Mouse (Mus musculus) embryonic stem cell, embryonic (primary cell): ENCODE measurements at regions not wholly inside any gene's neighbourhood (a gene's known extent, or its start where the extent isn't known, plus 50 kb on each side); places are given as distances from the start of the nearest gene placed in this dataset.

Source experiments
- CTCF ChIA-PET, 4 experiments: fragments of 300-600 bp in 2 of 4; fragments of 350-600 bp in 2 of 4; sonication (Branson Sonifier 250); formaldehyde crosslinking; loops; one replicate each; lab custom pipeline; 2022; ENCODE audit warnings: inconsistent platforms in 2 of 4; lab: Charles Lee
- POLR2A ChIA-PET, 4 experiments: fragments of 300-600 bp in 2 of 4; fragments of 350-600 bp in 2 of 4; sonication (Branson Sonifier 250); formaldehyde crosslinking; loops; one replicate each; lab custom pipeline; 2022; ENCODE audit warnings: antibody characterized with exemption in 4 of 4, inconsistent platforms in 1 of 4; lab: Charles Lee

DNA sequence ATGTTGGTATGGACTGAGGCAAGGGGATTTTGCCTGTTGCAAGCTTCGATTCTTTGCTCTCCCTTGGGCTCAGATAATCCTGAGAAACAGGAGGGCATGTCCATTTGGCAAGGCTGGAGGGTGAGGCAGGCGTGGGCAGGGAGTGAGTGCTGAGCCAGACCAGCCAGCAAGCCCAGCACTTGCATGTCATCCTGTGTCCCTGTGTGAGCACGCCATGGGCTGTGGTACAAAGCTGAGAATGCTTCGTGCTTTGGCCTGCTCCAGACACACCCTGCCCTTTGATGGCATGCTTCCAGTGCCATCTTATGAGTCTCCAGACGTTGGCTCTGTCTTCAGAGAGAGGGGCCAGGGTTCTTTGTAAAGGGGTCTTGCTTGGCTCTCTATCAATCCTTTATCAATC is 557.1 kb downstream of the Vrk1 start:
- ChIA-PET CTCF (no interaction called here), POLR2A (interaction anchor here in 1 of 4 experiments (0.5 kb wide), 1 partner anchor 853 kb away, joined by 3 read pairs; no protein-coding TSS in a partner anchor)

DNA sequence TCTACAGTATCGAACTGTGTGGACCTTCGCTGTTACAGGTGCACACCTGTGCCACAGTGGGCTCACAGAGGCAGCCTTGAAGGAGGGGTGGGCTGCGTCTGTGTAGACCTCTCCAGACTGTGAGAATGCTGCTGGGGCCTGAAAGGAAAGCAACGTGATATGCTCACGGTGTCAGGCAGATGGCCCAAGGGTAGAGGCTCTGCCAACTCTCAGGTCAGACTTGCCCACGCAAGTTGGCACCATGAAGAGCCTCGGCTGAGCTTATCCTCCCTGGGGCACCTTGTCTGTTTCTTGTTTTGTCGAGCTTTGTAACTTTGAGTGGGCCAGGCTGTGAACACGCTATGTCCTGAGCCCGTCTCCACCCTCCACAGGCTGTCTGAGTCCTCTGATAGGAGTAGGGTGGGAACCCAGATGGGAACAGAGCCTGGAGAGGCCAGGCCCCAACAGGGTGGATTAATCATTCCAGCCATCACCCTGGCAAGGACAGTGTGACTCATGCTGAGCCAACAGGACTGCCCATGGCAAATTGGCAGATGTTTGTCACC is 558.6 kb downstream of the Vrk1 start:
- ChIA-PET POLR2A (no interaction called here), CTCF (no interaction called here)

GRCm38 (mm10) chr12:106572956-106573355 is 562.9 kb downstream of the Vrk1 start:
- CTCF ChIA-PET: interaction anchor here in 1 of 4 experiments (0.6 kb wide), 1 partner anchor 71 kb away, joined by 5 read pairs; no protein-coding TSS in a partner anchor
- POLR2A ChIA-PET: no interaction called here

GRCm38 (mm10) chr12:106582760-106583159 is 572.7 kb downstream of the Vrk1 start:
- ChIA-PET CTCF (no interaction called here), POLR2A (no interaction called here)

DNA sequence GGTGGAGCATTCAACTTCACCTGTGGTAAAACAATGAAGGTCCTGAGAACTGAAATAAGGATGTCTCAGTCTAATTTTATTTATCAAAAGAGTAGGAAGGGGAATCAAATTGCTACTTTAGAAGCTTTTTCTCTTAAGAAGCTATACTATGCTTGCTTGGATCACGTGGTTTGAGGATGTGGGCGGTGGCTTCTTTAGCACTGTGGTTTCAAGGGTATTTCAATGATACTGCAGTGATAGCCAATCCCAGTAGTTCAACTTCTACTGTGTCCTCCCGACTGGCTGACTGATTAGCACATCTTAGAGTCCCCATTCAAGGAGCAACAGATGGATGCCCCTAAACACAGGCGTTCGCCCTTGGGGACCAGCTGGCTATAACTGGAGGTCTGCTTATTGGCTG is 575.6 kb downstream of the Vrk1 start:
- CTCF ChIA-PET: interaction anchor here in 1 of 4 experiments (0.6 kb wide), 1 partner anchor 212 kb away, joined by 3 read pairs; no protein-coding TSS in a partner anchor

DNA sequence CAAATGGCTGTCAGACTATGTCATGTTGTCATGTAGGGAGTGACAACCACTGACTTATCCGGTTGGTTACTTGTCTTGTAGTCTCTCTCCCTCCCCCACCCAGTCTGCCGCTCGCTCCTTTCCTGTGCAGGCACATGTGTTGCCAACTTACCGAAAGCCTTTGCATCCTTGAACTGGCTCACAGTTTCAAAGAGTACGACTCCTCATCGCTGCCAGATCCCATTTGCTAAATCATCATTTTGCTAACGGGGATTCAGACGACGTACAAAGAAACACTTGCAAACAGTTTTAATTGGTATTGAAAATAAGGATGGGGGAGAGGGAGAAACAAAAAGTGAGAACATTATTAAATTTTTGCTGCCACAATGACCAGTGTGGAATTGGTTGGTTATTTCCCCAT is 582.7 kb downstream of the Vrk1 start:
- ChIA-PET POLR2A (no interaction called here), CTCF (no interaction called here)

More for the DNA sequence above, 575.6 kb downstream of the Vrk1 start:
- POLR2A ChIA-PET: no interaction called here

- CTCF ChIA-PET: no interaction called here
Observed at GRCm38 (mm10) chr12:106597636-106598035, 587.6 kb downstream of the Vrk1 start.

GRCm38 (mm10) chr12:106607240-106607639 is 597.2 kb downstream of the Vrk1 start:
- ChIA-PET CTCF (interaction anchor here in 1 of 4 experiments (0.6 kb wide), 1 partner anchor 405 kb away, joined by 3 read pairs; no protein-coding TSS in a partner anchor), POLR2A (no interaction called here)

More at GRCm38 (mm10) chr12:106597636-106598035, 587.6 kb downstream of the Vrk1 start:
- POLR2A ChIA-PET: no interaction called here

DNA sequence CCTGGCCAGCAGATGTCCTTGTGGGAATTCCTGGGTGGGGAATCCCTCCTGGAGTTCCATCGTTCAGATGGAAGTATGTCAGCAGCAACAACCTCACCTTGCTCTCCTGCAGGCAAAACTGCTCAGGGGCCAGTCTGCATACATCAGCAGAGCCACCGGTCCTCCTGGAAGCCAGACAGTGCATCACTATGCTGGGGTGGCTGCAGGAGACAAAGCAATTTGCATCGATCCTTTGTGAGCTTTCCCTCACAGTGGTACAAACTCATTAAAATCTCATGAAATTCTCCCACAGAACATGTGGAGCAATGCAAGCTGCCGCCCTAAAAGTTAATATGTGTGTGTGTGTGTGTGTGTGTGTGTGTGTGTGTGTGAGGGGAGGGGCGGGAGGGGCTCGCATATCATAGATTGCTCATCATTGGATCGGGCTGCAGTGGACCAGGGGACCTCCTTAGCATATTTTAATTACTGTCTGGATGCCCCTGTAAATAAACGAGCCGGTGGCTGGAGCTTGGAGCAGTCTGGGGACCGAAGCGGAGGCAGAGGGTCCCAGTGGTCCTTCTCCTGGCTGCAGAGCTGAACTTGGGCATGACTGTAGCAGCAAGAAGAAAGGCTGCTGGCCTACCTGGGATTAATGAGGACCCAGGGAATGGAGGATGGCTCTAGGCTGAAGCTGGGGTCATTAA is 597.8 kb downstream of the Vrk1 start:
- CTCF ChIA-PET: interaction anchor here in 1 of 4 experiments (0.6 kb wide), 1 partner anchor 405 kb away, joined by 3 read pairs; no protein-coding TSS in a partner anchor
- POLR2A ChIA-PET: no interaction called here

DNA sequence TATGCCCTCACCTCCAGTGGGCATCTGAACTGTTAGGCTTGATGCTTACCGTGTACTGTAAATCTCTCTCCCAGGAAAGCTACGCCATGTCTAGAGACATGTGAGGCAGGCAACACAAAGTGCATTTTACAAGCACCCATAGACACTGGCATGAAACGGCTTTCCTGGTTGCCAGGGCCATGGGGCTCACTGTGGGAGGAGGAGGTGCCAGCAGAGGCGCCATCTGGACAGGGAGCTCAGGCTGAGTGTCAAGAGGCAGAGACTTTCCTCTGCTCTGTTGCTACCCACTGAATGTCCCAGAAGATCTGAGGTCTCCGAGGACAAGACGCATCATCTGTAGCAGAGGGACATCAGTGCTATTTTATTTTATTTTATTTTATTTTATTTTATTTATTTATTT is 608.7 kb downstream of the Vrk1 start:
- POLR2A ChIA-PET: no interaction called here
- CTCF ChIA-PET: no interaction called here

DNA sequence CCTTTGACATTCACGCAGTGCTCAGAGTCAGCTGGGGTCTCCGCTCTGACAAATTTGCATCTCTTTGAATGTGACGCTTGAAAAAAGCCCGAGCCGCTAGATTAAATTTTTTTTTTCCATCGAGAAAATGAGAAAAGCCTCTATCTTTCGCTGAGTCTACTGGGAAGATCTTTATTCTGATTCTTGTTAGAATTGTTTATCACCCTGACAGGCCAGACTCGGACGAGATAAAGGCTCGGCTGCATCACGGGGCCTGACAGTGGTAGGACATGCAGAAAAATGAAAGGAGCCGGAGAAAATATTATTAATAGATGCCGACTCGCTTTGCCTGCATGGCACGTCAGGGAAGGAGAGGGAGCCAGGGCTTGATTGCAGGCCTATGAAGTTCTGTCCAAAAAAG is 616.8 kb downstream of the Vrk1 start:
- POLR2A ChIA-PET: no interaction called here
- CTCF ChIA-PET: interaction anchor here in 1 of 4 experiments (0.6 kb wide), 1 partner anchor 160 kb away, joined by 3 read pairs; no protein-coding TSS in a partner anchor

DNA sequence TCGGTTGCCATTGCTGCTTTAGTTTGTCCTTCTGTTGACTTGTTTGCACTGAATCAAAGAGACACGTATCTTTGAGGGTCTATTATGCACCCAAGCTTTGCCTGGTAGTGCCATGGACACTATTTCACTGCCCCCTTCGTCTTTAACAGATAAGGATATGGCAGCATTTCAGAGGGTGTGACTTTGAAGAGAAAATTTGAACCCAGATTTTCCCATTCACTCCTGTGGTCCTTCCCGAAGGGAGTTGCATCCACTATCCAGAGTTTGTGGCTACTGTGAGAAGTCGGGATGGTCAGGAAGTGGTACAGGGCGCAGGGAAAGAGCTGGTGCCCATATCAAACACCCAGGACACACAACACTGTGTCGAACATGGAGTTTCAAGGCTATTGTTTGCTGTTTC is 622.5 kb downstream of the Vrk1 start:
- ChIA-PET CTCF (interaction anchor here in 1 of 4 experiments (0.7 kb wide), 1 partner anchor 520 kb away, joined by 4 read pairs; no protein-coding TSS in a partner anchor), POLR2A (interaction anchor here in 1 of 4 experiments (0.6 kb wide), 1 partner anchor 635 kb away, joined by 3 read pairs; no protein-coding TSS in a partner anchor)

GRCm38 (mm10) chr12:106633096-106633495 is 623.1 kb downstream of the Vrk1 start:
- ChIA-PET POLR2A (interaction anchor here in 2 of 4 experiments (0.6 kb wide), 2 partner anchors 424 to 636 kb away, joined by 3 read pairs; no protein-coding TSS in a partner anchor), CTCF (interaction anchor here in 2 of 4 experiments (0.5 to 0.7 kb wide), 2 partner anchors 54 to 520 kb away, joined by 4 to 6 read pairs; no protein-coding TSS in a partner anchor)

DNA sequence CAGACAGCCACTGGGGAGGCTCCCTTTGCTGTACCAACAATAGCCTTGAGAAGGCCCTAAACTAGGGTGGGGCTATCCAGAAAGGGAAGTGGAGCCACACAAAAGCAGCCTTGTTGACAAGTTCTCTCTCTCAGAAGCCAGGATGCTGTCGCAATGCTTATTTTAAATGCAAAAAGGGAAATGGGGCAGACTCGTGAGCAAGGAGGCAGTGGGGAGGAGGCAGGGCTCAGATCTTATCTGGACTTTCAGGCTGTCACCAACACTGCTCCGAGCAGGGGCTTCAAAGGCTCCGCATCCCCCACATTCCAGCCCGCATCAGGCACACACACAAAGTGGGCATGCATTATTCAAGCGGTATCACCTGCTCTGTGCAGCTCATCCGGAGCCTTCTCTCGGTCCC is 648.3 kb downstream of the Vrk1 start:
- ChIA-PET CTCF (no interaction called here), POLR2A (no interaction called here)

- ChIA-PET CTCF (no interaction called here), POLR2A (no interaction called here)
Observed at GRCm38 (mm10) chr12:106673232-106673766, 663.3 kb downstream of the Vrk1 start.

DNA sequence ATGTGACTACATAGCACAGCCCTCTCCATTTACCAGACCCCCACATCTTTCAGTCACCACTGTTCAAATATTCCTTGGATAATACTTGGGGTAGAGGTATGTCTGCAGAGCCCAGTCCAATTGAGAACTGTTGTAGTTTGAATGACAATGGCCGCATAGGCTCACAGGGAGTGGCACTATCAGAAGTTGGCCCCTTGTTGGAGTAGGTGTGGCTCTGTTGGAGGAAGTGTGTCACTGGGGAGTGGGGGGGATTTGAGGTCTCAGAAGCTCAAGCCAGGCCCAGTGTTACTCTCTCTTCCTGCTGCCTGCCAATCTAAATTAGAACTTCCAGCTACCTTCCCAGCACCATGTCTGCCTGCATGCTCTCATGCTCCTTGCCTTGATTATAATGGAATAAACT is 664.7 kb downstream of the Vrk1 start:
- CTCF ChIA-PET: no interaction called here
- POLR2A ChIA-PET: no interaction called here

DNA sequence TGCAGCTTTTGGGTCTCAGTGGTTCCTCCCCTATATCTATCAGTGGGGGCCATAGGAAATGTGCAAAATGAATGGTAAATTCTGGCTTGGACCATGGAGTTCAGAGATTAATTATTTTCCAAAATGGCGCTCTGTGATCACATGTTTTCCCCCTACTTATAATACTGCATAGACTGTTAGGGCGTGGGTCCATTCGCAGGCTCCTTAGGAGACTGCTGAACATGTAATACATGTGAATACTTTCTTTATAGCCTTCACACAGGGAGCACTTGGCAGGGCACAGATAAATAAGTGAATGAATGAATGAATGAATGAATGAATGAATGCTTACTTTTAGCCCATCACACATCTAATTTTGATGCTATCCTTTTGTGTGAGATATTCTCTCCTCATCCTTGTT is 666.1 kb downstream of the Vrk1 start:
- POLR2A ChIA-PET: interaction anchor here in 1 of 4 experiments (1.1 kb wide), 1 partner anchor 15 kb away, joined by 3 read pairs; no protein-coding TSS in a partner anchor
- CTCF ChIA-PET: no interaction called here

DNA sequence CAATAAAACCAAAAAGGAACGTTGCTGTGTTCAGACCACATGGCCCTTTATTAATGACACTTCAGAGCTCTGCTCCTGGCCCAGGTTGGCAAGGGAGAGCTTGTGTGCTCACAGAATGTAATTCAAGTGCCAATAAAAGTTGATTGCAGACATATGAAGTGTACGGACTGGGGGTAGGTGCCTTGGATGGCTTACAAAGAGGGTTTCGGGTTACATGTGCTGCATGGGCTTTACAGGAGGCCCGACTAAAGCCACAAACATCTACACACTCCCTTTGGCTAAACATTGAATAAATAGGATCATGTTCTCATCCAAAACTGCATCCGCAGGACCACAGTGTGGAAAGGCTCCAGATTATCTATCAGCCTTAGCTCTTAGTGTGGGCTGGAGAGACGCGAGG is 666.5 kb downstream of the Vrk1 start:
- POLR2A ChIA-PET: interaction anchor here in 1 of 4 experiments (1.1 kb wide), 1 partner anchor 15 kb away, joined by 3 read pairs; no protein-coding TSS in a partner anchor
- CTCF ChIA-PET: no interaction called here

DNA sequence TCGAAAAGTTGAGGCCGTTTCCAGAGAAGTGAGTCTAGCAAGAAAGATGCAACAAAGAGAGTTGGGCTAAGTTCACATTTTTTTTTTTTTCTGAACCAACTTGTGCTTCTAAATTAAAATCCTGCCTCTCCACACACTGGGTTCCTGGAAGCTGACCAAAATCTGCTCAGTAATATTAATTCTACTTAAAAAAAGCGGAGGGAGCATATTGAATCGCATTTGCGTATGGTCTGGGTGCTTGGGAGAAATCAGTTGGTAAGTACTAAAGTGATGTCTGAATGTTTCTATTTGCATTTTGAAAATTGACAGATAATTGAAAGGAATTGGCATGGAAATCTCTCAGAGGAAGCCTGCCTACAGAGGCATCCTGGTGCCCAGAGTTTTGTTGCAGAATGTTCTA is 676.0 kb downstream of the Vrk1 start:
- CTCF ChIA-PET: interaction anchor here in 1 of 4 experiments (0.7 kb wide), 1 partner anchor 1376 kb away, joined by 3 read pairs; no protein-coding TSS in a partner anchor
- POLR2A ChIA-PET: no interaction called here

- POLR2A ChIA-PET: no interaction called here
Observed at GRCm38 (mm10) chr12:106687751-106688150, 677.7 kb downstream of the Vrk1 start.

More at GRCm38 (mm10) chr12:106687751-106688150, 677.7 kb downstream of the Vrk1 start:
- CTCF ChIA-PET: interaction anchor here in 1 of 4 experiments (0.6 kb wide), 1 partner anchor 156 kb away, joined by 3 read pairs; no protein-coding TSS in a partner anchor
